Mouse (Mus musculus) c-Kit-negative CD71-positive TER-119-positive erythroid progenitor cells, embryonic 14.5 days (primary cell): ENCODE measurements around the gene Mtfr1l.

ENCODE experiments used
- DNase-seq: peaks from one replicate; pipeline ENCODE4 v3.0.0-alpha.2; 2013; ENCODE audit warnings: low read depth, low spot score

Gene Mtfr1l

GRCm38 (mm10) chr4:134557626-134558249 lies 22.6 kb upstream of the Mtfr1l start:
- no peak for DNase-seq

- no peak for DNase-seq
These were observed 20.9 kb upstream of the Mtfr1l start for GRCm38 (mm10) chr4:134555956-134556580.

- no peak for DNase-seq
These were observed 18.4 kb upstream of the Mtfr1l start for GRCm38 (mm10) chr4:134553631-134554030.

DNA sequence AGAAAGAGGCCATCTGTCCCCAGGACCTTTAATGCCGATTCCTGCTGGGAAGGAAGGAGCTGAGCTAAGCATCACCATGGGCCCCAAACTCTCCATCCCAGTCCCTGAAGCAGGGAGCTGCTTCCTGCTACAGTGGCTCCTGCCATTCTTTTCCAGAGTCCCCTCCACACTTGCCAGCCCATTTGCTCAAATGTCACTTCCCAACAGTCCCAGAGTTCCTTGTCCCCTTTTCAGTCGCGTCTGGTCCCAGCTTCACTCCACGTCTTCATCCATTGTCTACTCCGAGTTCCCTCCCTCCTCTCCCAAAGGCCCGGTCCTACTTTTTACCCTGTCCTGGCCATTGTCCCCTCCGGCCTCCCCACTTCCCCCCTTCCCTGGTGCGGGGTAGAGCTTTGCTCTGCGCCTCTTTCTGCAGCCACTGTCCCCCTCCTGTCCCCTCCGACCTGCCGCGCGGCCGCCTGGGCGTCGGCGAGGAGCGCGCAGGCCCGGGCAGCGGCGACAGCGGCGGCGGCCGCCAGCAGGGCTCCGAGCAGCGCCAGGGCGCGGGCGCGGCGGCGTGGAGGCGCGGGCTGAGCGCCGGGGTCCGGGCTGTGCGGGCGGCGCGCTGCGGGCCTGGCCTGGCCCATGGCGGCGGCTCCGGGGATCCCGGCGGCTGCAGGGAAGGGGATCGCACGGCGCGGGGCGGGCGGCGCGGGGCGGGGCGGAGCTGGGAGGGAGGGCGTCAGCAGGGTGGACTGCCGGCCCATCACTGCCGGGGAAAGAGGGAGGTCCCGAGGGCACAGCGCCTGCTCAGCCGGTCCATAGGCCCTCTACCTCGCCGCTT lies 16.5 kb upstream of the Mtfr1l start, which contains the start of gene Selenon:
Selenon (minus strand) TSS at position 673 of the 823 bp plus-strand sequence.
- DNase-seq, result no peak

DNA sequence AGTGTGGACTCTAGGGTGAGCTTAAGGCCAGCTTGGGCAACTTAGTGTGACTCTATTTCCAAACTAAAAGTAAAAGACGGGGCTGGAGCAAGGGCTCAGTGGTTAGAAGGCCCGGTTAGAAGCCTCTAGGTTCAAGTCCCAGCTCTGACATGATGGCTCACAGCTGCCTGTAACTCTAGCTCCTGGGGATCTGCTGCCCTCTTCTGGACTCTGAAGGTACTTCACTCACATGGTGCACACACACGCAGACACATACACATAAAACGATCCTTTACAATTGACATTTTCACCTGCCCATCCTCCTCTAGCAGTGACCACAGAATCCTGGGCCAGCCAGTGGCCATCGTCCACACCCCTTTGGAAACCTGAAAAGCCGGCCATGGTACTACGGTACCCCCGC lies 14.7 kb upstream of the Mtfr1l start:
- no peak for DNase-seq

- no peak for DNase-seq
These were observed 13.2 kb upstream of the Mtfr1l start for GRCm38 (mm10) chr4:134548169-134548938.

DNA sequence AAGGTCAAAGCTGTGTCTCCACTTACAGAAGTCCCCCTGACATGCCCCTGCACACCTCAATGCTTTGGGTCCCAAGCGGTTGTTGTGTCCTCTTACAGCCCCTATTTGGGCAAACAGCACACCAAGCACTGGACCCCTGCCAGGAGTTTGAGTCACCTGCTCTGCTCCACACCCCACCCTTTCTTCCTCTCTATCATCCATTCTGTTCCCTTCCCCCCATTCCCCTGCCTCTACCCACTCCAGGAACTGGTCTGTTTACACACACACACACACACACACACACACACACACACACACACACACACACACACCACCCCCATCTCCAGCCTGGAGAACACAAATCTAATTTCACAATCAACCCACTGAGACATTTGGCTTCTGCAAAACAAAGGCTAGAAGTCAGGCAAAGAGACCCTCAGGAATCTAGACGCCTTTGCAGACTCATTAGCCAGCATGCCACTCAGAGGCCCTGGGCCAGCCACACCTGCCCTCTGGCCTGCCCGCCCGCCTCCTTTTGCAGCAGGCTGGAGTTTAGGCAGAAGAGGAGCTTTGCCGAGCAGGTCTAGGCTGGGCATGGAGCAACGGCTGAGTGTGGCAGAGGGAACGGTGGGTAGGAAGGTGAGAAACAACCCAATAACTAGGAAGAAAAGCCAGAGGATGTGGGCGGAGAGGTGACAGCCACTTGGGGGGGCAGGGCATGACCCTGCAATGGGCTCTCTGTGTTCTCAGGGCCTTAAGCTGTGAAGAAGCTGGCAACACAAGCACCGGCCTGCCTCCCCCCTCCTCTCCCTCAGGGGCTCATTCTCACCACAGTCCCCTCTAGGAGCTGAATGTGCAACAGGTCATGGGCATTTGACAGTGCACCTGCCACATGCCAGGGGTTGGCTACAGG lies 11.9 kb upstream of the Mtfr1l start:
- no peak for DNase-seq

GRCm38 (mm10) chr4:134543261-134543660 lies 8.1 kb upstream of the Mtfr1l start:
- DNase-seq, result peak; percentile 62

DNA sequence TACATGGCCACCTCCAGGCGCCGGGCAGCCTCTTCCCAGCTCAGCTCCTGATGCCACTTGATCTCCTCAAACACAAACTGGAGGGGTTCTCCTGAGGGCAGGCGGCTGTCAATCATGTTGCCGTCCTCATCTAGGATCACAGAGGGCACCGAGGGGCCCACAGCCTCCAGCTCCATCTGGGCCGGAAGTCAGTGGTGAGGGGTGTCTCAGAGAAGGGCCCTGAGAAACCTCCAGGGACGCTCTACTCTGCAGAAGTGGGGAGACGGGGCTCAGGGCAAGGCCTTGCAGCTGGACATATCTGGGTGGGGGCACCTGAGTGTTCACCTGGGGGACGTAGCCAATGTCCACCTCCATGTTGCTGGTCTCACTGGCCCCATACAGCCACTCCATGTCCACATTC lies 7.5 kb upstream of the Mtfr1l start:
- no peak for DNase-seq

DNA sequence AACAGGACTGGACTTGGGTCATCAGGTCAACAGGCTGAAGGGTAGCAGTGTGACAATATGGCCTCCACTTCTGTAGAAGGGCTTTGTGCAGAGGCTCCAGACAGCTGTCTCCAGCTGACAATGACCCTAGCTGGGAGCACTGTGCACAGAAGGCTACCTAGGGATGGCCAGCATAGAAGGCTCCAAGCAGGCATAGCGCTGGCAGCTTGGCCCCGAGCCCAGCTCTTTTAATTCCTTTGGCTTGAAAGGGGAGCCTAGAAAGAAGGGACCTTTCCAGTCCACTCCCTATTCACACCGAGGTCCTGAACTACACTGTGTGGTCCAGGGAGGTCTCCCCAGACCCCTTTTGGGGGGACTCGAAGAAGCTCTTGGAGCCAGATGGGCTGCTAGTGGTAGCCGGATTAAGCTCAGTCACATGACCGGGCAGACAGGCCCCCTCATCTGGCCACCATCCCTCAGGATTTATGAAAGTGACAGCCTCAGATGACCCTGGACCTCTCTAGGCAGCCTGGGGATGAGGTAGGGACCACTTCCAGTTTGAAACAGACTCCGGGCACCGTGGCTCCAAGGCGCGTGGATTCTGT lies 3.9 kb upstream of the Mtfr1l start:
- DNase-seq, result no peak

- DNase-seq, result no peak
These were observed 582 bp upstream of the Mtfr1l start for GRCm38 (mm10) chr4:134535787-134536151.

DNA sequence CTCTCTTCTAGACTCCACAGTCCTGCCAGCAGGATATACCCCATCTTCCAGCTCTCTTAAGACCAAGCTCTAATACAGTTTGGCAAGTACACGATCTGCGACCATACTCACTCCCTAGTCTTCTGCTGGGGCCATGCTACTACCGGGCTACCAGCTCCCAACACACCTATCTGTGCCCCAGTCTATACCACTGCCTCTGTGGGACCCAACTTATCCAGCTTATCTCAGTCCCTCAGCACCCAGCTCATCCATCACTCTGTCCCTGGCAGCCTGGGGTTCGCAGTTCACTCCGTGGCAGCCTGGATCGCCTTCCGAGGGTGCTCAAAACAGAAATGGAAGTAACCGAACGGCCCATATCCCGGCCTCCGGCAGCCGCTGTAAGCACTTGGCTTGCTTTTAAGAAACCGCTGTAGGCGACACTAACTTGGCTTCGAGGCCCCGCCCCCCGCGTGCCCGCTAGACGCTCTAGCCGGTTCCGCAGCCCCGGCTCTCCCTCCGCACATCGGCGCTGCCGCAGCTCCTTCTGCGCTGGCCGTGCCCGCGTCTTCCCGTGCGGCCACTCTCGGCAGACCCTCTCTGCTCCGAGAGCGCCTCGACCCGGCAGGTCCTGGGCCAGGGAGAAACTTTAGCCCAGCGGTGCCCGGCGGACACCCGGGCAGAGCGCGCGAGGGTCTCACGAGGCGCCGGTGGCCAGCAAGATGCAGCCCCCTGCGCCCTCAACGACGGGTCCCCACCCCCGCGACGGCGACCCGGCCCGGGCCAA lies 882 bp downstream of the Mtfr1l start:
- peak; percentile 58 for DNase-seq

- DNase-seq, result no peak
These were observed 1.8 kb downstream of the Mtfr1l start for GRCm38 (mm10) chr4:134533421-134533820.

DNA sequence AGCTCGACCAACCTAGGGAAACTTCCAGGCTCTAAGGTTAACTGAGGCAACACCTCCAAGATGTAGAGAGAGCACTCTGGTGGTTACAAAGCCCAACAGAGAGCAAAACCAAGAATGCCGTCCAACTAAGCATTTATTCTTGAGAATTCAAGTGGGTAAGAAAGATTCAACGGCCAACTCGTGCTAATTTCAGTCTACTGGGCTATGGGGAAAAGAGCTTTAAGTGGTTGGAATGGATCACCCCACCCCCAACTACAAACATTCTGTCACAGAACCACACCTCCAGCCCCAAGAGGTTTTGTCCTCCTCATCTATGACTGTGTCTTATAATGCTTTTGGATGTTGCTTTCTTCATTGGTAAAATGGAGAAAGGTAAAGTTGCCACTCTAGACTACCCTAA lies 2.3 kb downstream of the Mtfr1l start:
- DNase-seq, result no peak

GRCm38 (mm10) chr4:134526220-134526619 lies 9.0 kb downstream of the Mtfr1l start:
- DNase-seq, result no peak

- no peak for DNase-seq
These were observed 9.4 kb downstream of the Mtfr1l start for GRCm38 (mm10) chr4:134525806-134526205.

- no peak for DNase-seq
These were observed 11.7 kb downstream of the Mtfr1l start for GRCm38 (mm10) chr4:134523447-134523846.

- no peak for DNase-seq
These were observed 15.9 kb downstream of the Mtfr1l start for GRCm38 (mm10) chr4:134519281-134519680.

- no peak for DNase-seq
These were observed 16.6 kb downstream of the Mtfr1l start for GRCm38 (mm10) chr4:134518541-134518940.

GRCm38 (mm10) chr4:134517719-134518118 lies 17.5 kb downstream of the Mtfr1l start:
- no peak for DNase-seq
